Mouse (Mus musculus): ENCODE results near the gene Top2b. TPM values are rescaled to one million over a fixed set of nuclear protein-coding genes. Genes with fewer than 3 reads are reported as not detected.

Top2b gene
- 41.0 TPM for polyA plus RNA-seq (2017; shearing (Covaris generic))

DNA sequence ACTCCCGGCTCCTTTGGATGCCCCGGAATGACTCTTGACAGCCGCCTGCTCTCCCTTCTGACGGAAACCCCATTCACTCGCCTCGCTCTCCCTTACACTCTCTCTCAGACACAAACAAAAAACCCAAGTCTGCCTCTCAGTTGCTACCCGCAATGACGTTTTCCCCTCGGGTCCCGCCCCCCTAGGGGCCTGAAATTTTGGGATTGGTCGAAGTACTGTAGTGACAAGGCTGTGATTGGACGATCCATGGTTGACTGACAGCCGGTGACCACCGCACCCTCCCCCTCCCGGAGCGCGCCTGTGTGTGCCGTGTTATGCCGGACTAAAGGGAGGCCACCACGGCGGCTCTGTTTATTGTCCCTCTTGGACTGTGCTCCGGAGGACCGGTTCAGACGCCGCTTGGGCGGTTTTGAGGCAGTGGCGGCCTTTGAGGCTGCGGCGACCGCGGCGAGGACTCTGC lies at the start of gene Top2b:
Gene Top2b (plus strand): TSS at position 302 of the 460 bp plus-strand sequence.

Other genes starting within 250 kb of the Top2b start
- gene Ngly1, start 115.9 kb upstream of the Top2b start, polyA plus RNA-seq (2017; shearing (Covaris generic)), result 76.8 TPM
- 8.5 TPM for gene Oxsm, start 115.4 kb upstream of the Top2b start, polyA plus RNA-seq (2017; shearing (Covaris generic))